Mouse (Mus musculus) kidney, postnatal 10 days (tissue): ENCODE data around the gene Parp8.

Source experiments
- DNase-seq: peaks from one replicate; pipeline ENCODE4 v3.0.0; 2021; ENCODE audit warnings: mixed read lengths

The Parp8 gene

GRCm38 (mm10) chr13:116811456-116811855 lies 213.9 kb downstream of the Parp8 start:
- no peak for DNase-seq
